Mouse (Mus musculus): Measurements from ENCODE around the gene Rasl10a. TPM values are rescaled to one million over a fixed set of nuclear protein-coding genes. Genes with fewer than 3 reads are reported as not detected.
A peak's percentile ranks its signal among the peaks of the same experiment; 100 is the strongest.
"Not testable (repeated sequence)": the region's sequence is repeated elsewhere in the genome, so short reads cannot be mapped to it uniquely, and the experiment has no call there.

Gene Rasl10a
- total RNA-seq, 2 experiments from 2014 or later, result 87.7 to 95.3 TPM

DNA sequence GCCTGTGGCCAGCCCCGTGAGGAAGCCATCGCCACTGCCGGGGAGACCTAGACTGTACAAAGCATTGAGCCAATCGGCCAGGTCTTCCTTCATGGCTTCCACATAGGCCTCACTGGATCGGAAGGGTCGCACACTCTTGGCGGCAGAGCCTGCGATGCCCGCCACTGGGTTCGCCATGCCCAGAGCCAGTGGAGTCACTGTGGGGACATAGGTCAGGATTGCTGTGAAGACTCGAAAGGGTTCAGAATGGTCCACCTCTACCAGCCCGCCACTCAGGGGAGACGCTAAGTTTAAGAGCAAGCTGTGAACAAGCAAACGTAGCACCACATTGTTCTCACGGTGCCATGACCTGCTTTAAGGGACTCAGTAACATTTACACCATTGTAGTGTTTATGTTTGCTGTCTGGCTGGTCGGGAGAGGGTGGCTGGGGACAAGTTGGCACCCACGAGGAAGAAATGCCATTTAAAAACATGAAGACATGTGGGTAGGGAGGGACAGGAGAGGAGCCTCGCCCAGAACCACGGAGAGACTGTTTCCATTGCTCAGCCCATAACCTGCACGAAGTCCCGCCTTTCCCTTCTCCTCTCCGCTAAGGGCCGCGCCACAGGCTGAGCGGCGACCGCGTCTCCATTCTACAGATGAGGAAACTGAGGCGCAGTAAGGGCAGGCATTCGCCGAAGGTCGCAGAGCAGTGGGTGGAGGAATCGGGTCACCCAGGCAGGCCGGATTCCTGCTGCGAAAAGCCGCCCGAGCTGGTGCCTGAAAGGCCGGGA is 6.5 kb downstream of the Rasl10a start:
- no peak for TF ChIP-seq CTCF (conservative IDR thresholded peaks at IDR 0.05)

GRCm38 (mm10) chr11:5065056-5065821 is 7.3 kb downstream of the Rasl10a start, which contains the start of gene Gas2l1:
TSS of gene Gas2l1 (minus strand) at chr11:5065327.
- peak within 1 kb of the TSS; percentile 93 for H3K27ac ChIP-seq
- peak within 1 kb of the TSS; percentile 92 for H3K4me3 ChIP-seq
- TF ChIP-seq CTCF (conservative IDR thresholded peaks at IDR 0.05), result peak; percentile 82
- peak; percentile 86 to 89 for DNase-seq (ENCODE audit: low spot score in 2 of 2)

More for the DNA sequence above, 6.5 kb downstream of the Rasl10a start:
- no peak for DNase-seq (ENCODE audit: low spot score in 2 of 2)
- H3K4me3 ChIP-seq, result peak overlapping the region; percentile 92
- H3K27ac ChIP-seq, result peak overlapping the region; percentile 93

- no peak overlapping the region for H3K4me3 ChIP-seq
- DNase-seq (ENCODE audit: low spot score in 2 of 2), result no peak
- H3K27ac ChIP-seq, result no peak overlapping the region
- no peak for TF ChIP-seq CTCF (conservative IDR thresholded peaks at IDR 0.05)
Measured at GRCm38 (mm10) chr11:5067063-5067462, 9.1 kb downstream of the Rasl10a start.

DNA sequence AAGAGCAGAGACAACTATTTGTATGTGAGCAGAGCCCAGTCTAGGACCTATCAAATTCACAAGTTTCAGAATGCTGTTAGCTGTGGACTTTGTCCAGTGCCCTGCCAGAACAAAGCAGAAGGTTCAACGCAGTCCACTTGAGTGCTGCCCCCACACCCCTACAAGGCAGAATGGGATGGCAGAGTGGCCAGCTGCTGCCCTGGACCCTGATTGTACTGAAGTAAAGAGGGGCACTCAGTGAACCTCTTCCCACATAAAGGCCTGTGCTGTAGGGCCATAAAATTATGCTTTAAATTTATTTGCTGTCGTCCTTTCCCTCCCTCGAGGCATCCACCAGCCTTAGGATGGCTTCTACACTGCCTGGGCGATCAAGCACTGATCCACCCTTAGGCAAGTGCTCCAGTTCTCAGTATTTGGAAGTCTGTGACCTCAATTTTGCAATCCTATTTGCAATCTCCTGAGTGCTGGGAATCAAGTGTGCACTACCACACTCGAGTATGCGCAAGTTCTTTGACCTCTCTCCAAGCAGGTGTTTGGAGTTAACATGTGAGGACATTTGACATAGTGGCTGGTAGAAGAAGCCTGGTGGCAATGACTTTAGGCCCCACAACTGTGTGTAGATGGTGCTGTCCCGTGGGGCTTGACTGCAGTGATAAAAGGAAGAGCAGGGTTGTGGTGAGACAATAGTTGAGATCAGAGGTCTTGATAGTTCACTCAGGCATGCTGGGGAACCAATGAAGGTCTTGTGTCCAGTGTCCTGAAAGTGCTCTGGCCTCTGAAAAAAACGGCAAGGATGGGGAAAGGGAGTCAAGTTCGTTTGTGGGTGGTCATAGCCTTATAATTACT is 10.4 kb downstream of the Rasl10a start:
- DNase-seq (ENCODE audit: low spot score in 2 of 2), result no peak
- TF ChIP-seq CTCF (conservative IDR thresholded peaks at IDR 0.05), result no peak
- Histone ChIP-seq H3K4me3 (no peak overlapping the region), H3K27ac (no peak overlapping the region)

- no peak overlapping the region for H3K4me3 ChIP-seq
- no peak overlapping the region for H3K27ac ChIP-seq
- peak; percentile 80 for TF ChIP-seq CTCF (conservative IDR thresholded peaks at IDR 0.05)
- no peak for DNase-seq (ENCODE audit: low spot score in 2 of 2)
Measured at GRCm38 (mm10) chr11:5074882-5075281, 17.0 kb downstream of the Rasl10a start.

DNA sequence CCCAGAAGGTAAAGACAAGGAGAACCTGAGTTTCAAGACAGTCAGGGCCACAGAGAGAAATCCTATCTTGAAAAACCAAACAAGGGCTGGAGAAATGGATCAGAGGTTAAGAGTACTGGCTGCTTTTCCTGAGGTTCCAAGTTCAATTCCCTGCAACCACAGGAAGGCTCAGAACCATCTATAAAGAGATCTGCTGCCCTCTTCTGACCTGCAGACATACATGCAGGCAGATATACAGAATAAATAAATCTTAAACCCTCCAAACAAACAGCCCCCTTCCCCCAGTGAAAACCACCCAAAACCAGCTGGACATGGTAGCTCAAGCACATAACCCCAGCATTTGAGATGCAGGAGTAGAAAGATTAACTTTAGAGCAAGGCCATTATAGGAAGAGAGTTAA is 17.8 kb downstream of the Rasl10a start:
- no peak overlapping the region for H3K27ac ChIP-seq
- DNase-seq (ENCODE audit: low spot score in 2 of 2), result no peak
- peak; percentile 54 for TF ChIP-seq CTCF (conservative IDR thresholded peaks at IDR 0.05)
- no peak overlapping the region for H3K4me3 ChIP-seq

DNA sequence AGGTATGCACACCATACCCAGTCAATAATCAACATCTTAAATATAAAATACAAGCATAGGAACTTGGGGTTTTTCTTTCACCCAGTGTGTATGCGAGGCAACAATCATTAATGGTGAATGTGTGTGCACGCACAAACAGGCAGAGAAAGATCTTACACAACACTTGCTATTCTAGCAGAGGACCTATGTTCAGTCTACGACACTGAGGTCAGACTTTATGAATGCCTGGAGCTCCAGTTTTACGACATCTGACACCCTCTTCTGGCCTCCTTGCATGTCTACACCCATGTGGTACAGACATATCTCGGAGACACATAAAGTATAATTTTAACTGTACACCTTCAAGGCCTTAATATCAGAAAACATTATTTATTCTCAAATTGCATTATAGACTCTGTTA is 18.9 kb downstream of the Rasl10a start:
- not testable (repeated sequence) for DNase-seq (ENCODE audit: low spot score in 2 of 2); H3K27ac ChIP-seq

GRCm38 (mm10) chr11:5089147-5089546 is 31.2 kb downstream of the Rasl10a start:
- TF ChIP-seq CTCF (conservative IDR thresholded peaks at IDR 0.05), result no peak
- H3K27ac ChIP-seq, result no peak overlapping the region
- H3K4me3 ChIP-seq, result no peak overlapping the region
- DNase-seq (ENCODE audit: low spot score in 2 of 2), result no peak

More for the DNA sequence above, 18.9 kb downstream of the Rasl10a start:
- H3K4me3 ChIP-seq, result not testable (repeated sequence)

DNA sequence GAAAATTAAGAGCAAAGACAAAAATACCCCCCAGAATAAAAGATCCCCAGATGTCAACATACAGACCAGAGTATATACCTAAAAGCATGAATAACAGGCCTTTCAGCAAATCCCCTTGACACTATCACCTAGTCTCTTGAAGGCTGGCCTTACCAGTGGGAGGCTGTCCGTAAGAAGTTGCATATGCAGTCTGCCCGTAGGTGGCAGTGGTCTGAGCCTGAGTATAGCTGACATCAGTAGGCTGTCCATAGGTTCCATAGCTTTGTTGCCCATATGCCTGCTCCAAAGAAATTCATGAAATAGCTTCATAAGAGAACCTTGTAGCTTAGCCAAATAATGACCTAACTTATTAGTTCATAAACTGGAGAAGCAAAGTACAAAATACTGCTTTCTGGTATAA is 33.8 kb downstream of the Rasl10a start:
- Histone ChIP-seq H3K4me3 (no peak overlapping the region), H3K27ac (no peak overlapping the region)
- no peak for DNase-seq (ENCODE audit: low spot score in 2 of 2)
- TF ChIP-seq CTCF (conservative IDR thresholded peaks at IDR 0.05), result peak; percentile 56

- no peak for TF ChIP-seq CTCF (conservative IDR thresholded peaks at IDR 0.05)
- no peak for DNase-seq (ENCODE audit: low spot score in 2 of 2)
- Histone ChIP-seq H3K4me3 (peak overlapping the region; percentile 39), H3K27ac (peak overlapping the region; percentile 62; the same call in 1 of the 2 replicates)
Measured at GRCm38 (mm10) chr11:5095877-5096276, 37.9 kb downstream of the Rasl10a start.

GRCm38 (mm10) chr11:5096480-5097020 is 38.6 kb downstream of the Rasl10a start:
- TF ChIP-seq CTCF (conservative IDR thresholded peaks at IDR 0.05), result no peak
- peak overlapping the region; percentile 62; the same call in 1 of the 2 replicates for H3K27ac ChIP-seq
- no peak for DNase-seq (ENCODE audit: low spot score in 2 of 2)
- peak overlapping the region; percentile 39 for H3K4me3 ChIP-seq

DNA sequence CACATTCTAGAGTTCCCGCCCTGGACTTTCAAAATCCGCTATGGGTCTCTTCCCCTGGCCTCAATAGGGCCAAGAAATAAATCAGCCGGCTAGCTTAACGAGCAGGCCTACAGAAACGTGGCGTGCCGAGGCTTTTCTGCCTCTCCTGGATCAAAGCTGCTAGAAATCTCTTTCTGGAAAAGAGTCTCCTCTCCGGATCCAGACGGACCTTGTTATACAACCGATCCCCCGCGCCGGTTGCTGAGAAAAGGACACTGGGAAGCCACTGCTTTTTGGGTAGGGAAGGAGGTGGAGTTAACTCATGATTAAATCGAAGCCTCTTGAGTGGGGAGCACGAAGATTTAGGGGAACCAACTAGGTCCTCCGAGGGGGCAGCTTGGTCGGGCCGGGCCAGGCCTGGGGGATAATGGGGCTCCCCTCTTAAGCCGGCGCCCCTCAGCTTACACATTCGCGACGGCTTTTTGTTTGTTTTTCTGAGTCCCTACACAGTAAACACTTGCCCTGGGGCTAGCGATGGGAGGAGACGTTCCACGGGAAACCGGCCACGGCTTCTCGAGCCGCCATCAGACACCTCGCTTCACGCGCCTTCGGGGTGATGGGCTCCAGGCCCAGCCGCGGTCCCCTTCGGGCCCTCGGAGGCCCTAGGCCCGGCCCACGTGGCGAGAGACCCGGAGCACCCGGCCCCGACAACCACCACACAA is 40.3 kb downstream of the Rasl10a start:
- peak; percentile 66 to 69 for DNase-seq (ENCODE audit: low spot score in 2 of 2)
- Histone ChIP-seq H3K27ac (peak overlapping the region; percentile 100), H3K4me3 (peak overlapping the region; percentile 94)
- TF ChIP-seq CTCF (conservative IDR thresholded peaks at IDR 0.05), result no peak

Measured in layer of hippocampus, adult 2 months (tissue).